Mouse (Mus musculus): Measurements from ENCODE around the gene Tac4.
A peak's percentile ranks its signal among the peaks of the same experiment; 100 is the strongest.

Tac4 gene

GRCm38 (mm10) chr11:95263816-95264454, 2.6 kb downstream of the Tac4 start:
- peak; percentile 21 to 22 for DNase-seq

- peak in 1 of 2 experiments; percentile 36 for DNase-seq
These were observed 3.2 kb downstream of the Tac4 start for GRCm38 (mm10) chr11:95264455-95265013.

GRCm38 (mm10) chr11:95266540-95267245, 5.4 kb downstream of the Tac4 start:
- DNase-seq, result peak; percentile 59 to 68

GRCm38 (mm10) chr11:95273661-95274060, 12.3 kb downstream of the Tac4 start:
- DNase-seq, result no peak

- no peak for DNase-seq
These were observed 13.3 kb downstream of the Tac4 start for GRCm38 (mm10) chr11:95274613-95275012.

GRCm38 (mm10) chr11:95276056-95276455, 14.7 kb downstream of the Tac4 start:
- no peak for DNase-seq

- no peak for DNase-seq
These were observed 17.8 kb downstream of the Tac4 start for GRCm38 (mm10) chr11:95279061-95279659.

GRCm38 (mm10) chr11:95282331-95282730, 21.0 kb downstream of the Tac4 start:
- no peak for DNase-seq

GRCm38 (mm10) chr11:95291998-95292397, 30.7 kb downstream of the Tac4 start:
- DNase-seq, result no peak

GRCm38 (mm10) chr11:95293017-95293624, 31.8 kb downstream of the Tac4 start:
- no peak for DNase-seq

GRCm38 (mm10) chr11:95295736-95296135, 34.4 kb downstream of the Tac4 start:
- no peak for DNase-seq

GRCm38 (mm10) chr11:95298146-95298545, 36.8 kb downstream of the Tac4 start:
- no peak for DNase-seq

- no peak for DNase-seq
These were observed 38.6 kb downstream of the Tac4 start for GRCm38 (mm10) chr11:95299886-95300285.

GRCm38 (mm10) chr11:95301772-95302171, 40.4 kb downstream of the Tac4 start:
- DNase-seq, result no peak

GRCm38 (mm10) chr11:95305600-95305999, 44.3 kb downstream of the Tac4 start:
- DNase-seq, result no peak

GRCm38 (mm10) chr11:95307526-95307925, 46.2 kb downstream of the Tac4 start:
- DNase-seq, result peak in 1 of 2 experiments; percentile 14

- peak; percentile 97 to 99 for DNase-seq
These were observed 48.2 kb downstream of the Tac4 start for GRCm38 (mm10) chr11:95309510-95310006.

GRCm38 (mm10) chr11:95310007-95310647, 48.8 kb downstream of the Tac4 start, which contains the start of gene Kat7:
Gene Kat7 (minus strand): TSS chr11:95310246.
- DNase-seq, result peak; percentile 99

GRCm38 (mm10) chr11:95310648-95311424, 49.5 kb downstream of the Tac4 start:
- DNase-seq, result peak; percentile 37 to 40

GRCm38 (mm10) chr11:95311425-95311807, 50.1 kb downstream of the Tac4 start:
- DNase-seq, result no peak

- no peak for DNase-seq
These were observed 54.1 kb downstream of the Tac4 start for GRCm38 (mm10) chr11:95315215-95315955.
